In genomic region chr7:121542458-121542857, GRCm38 (mm10) we compare ENCODE assay signal across 18 mouse cellular contexts.
DNase-seq lines count a peak whose midpoint lies in the region; ATAC-seq and TF ChIP-seq lines count a peak whose summit lies in the region.
"Had no signal": no experiment of that assay in that cellular context is flagged by ENCODE, and none has a peak within 500 bp of the region (broad histone marks: within the 10 kb centered on the region; RNA-seq: fewer than 3 reads in every experiment).

No protein-coding gene starts in this region.

- H3K9me3 ChIP-seq in hindbrain, postnatal 0 days (ENCODE audit: low read length): no peaks in the 10 kb centered on the region; the same call in 1 of the 2 replicates
- H3K9me3 ChIP-seq in hindbrain, embryonic 14.5 days (ENCODE audit: control insufficient read depth, low read length): peaks cover 9% of the 10 kb centered on the region; the same call in 1 of the 2 replicates
- H3K9me3 ChIP-seq in midbrain, embryonic 14.5 days (ENCODE audit: control insufficient read depth, low read length): no peaks in the 10 kb centered on the region
- no peaks in the 10 kb centered on the region for H3K9me3 ChIP-seq in midbrain, embryonic 13.5 days
- H3K9me3 ChIP-seq: embryonic facial prominence, embryonic 13.5 days had no signal

- no peaks in the 10 kb centered on the region for H3K27me3 ChIP-seq in hindbrain, postnatal 0 days (ENCODE audit: insufficient read depth, low read length)
- H3K27me3 ChIP-seq in hindbrain, embryonic 14.5 days (ENCODE audit: control insufficient read depth, insufficient read depth, low read length): no peaks in the 10 kb centered on the region
- no peaks in the 10 kb centered on the region for H3K27me3 ChIP-seq in midbrain, embryonic 14.5 days (ENCODE audit: control insufficient read depth, insufficient read depth, low read length)
- H3K27me3 ChIP-seq in midbrain, embryonic 13.5 days: no peaks in the 10 kb centered on the region
- H3K27me3 ChIP-seq: embryonic facial prominence, embryonic 13.5 days; neural tube, embryonic 12.5 days had no signal

- no peak overlapping the region for H3K27ac ChIP-seq in hindbrain, postnatal 0 days
- no peak overlapping the region for H3K27ac ChIP-seq in hindbrain, embryonic 14.5 days
- H3K27ac ChIP-seq in midbrain, embryonic 14.5 days (replicated peaks; ENCODE audit: low read depth, low read length): no peak overlapping the region
- no peak overlapping the region for H3K27ac ChIP-seq in midbrain, embryonic 13.5 days
- H3K27ac ChIP-seq: embryonic facial prominence, embryonic 13.5 days; hindbrain, embryonic 13.5 days; limb, embryonic 13.5 days; neural tube, embryonic 12.5 days had no signal

- H3K4me3 ChIP-seq in hindbrain, postnatal 0 days (ENCODE audit: low read length): no peak overlapping the region
- H3K4me3 ChIP-seq in hindbrain, embryonic 14.5 days (replicated peaks; ENCODE audit: low read length): no peak overlapping the region
- no peak overlapping the region for H3K4me3 ChIP-seq in midbrain, embryonic 14.5 days (replicated peaks; ENCODE audit: low read depth, low read length)
- H3K4me3 ChIP-seq in midbrain, embryonic 13.5 days (replicated peaks): no peak overlapping the region
- H3K4me3 ChIP-seq: embryonic facial prominence, embryonic 13.5 days; hindbrain, embryonic 13.5 days; limb, embryonic 13.5 days; neural tube, embryonic 12.5 days had no signal

- peak; percentile 44 for DNase-seq in hindbrain, postnatal 0 days (ENCODE audit: low spot score)
- DNase-seq in hindbrain, embryonic 14.5 days (ENCODE audit: low spot score): no peak
- DNase-seq in midbrain, embryonic 14.5 days: peak; percentile 49
- DNase-seq in brain, adult 2 months (ENCODE audit: low read depth, low spot score): peak; percentile 63
- no peak for DNase-seq in thymus, postnatal 25 days
- DNase-seq in adipocyte (ENCODE audit: low spot score): no peak
- DNase-seq: cerebellum, adult 9-11 months; heart, adult 18-20 months; kidney, adult 18-20 months; lung, postnatal 36 days; right cerebral cortex, postnatal 4 days; thymus, adult 18-20 months had no signal

- no peak overlapping the region for H3K4me2 ChIP-seq in hindbrain, postnatal 0 days (ENCODE audit: low read depth, low read length)
- H3K4me2 ChIP-seq in hindbrain, embryonic 14.5 days (replicated peaks): no peak overlapping the region
- H3K4me2 ChIP-seq in midbrain, embryonic 14.5 days (ENCODE audit: low read length): no peak overlapping the region
- H3K4me2 ChIP-seq in midbrain, embryonic 13.5 days (replicated peaks): no peak overlapping the region
- H3K4me2 ChIP-seq: embryonic facial prominence, embryonic 13.5 days; hindbrain, embryonic 13.5 days; limb, embryonic 13.5 days; neural tube, embryonic 12.5 days had no signal

- peak; percentile 57 for TF ChIP-seq CTCF in hindbrain, postnatal 0 days (IDR thresholded peaks at IDR 0.05; ENCODE audit: low read depth)

- no peaks in the 10 kb centered on the region for H3K36me3 ChIP-seq in hindbrain, postnatal 0 days (ENCODE audit: insufficient read depth, low read length)
- H3K36me3 ChIP-seq in hindbrain, embryonic 14.5 days (replicated peaks; ENCODE audit: control insufficient read depth, insufficient read depth): no peaks in the 10 kb centered on the region
- no peaks in the 10 kb centered on the region for H3K36me3 ChIP-seq in midbrain, embryonic 14.5 days (ENCODE audit: control insufficient read depth, insufficient read depth, low read length)
- H3K36me3 ChIP-seq in midbrain, embryonic 13.5 days: no peaks in the 10 kb centered on the region
- H3K36me3 ChIP-seq: embryonic facial prominence, embryonic 13.5 days; hindbrain, embryonic 13.5 days; limb, embryonic 13.5 days; neural tube, embryonic 12.5 days had no signal

- H3K4me1 ChIP-seq in hindbrain, postnatal 0 days (ENCODE audit: insufficient read depth, low read length): no peaks in the 10 kb centered on the region
- peaks cover 10% of the 10 kb centered on the region; the same call in 1 of the 2 replicates for H3K4me1 ChIP-seq in hindbrain, embryonic 14.5 days (replicated peaks; ENCODE audit: control insufficient read depth, insufficient read depth, low read length)
- H3K4me1 ChIP-seq in midbrain, embryonic 14.5 days (ENCODE audit: control insufficient read depth, insufficient read depth, low read length): peaks cover 9% of the 10 kb centered on the region; the same call in 1 of the 2 replicates
- H3K4me1 ChIP-seq in midbrain, embryonic 13.5 days (replicated peaks): peaks cover 8% of the 10 kb centered on the region; the same call in 1 of the 2 replicates
- H3K4me1 ChIP-seq: embryonic facial prominence, embryonic 13.5 days; hindbrain, embryonic 13.5 days; neural tube, embryonic 12.5 days had no signal

- ATAC-seq in hindbrain, postnatal 0 days: no peak
- ATAC-seq in hindbrain, embryonic 14.5 days (ENCODE audit: low FRiP score): no peak
- ATAC-seq in midbrain, embryonic 14.5 days (ENCODE audit: low FRiP score, low TSS enrichment): no peak
- no peak for ATAC-seq in midbrain, embryonic 13.5 days
- ATAC-seq: midbrain, embryonic 16.5 days had no signal

- no peak overlapping the region for H3K9ac ChIP-seq in hindbrain, postnatal 0 days (replicated peaks; ENCODE audit: low read length)
- no peak overlapping the region for H3K9ac ChIP-seq in hindbrain, embryonic 14.5 days
- H3K9ac ChIP-seq in midbrain, embryonic 14.5 days (replicated peaks; ENCODE audit: low read length): no peak overlapping the region
- no peak overlapping the region for H3K9ac ChIP-seq in midbrain, embryonic 13.5 days (replicated peaks)
- H3K9ac ChIP-seq: embryonic facial prominence, embryonic 13.5 days; hindbrain, embryonic 13.5 days; limb, embryonic 13.5 days; neural tube, embryonic 12.5 days had no signal

- 59% methylated on average over 2 of the region's 2 CpGs for WGBS in hindbrain, postnatal 0 days
- 66% methylated on average over 2 of the region's 2 CpGs for WGBS in hindbrain, embryonic 14.5 days
- 59% methylated on average over 2 of the region's 2 CpGs for WGBS in midbrain, embryonic 14.5 days
- WGBS in midbrain, embryonic 13.5 days: 66% methylated on average over 2 of the region's 2 CpGs

Comparison
In these comparisons a context has a peak if more than half of its experiments do, and no peak if none do; other contexts are left out.
1. DNase-seq: peak in hindbrain, postnatal 0 days (single experiment), midbrain, embryonic 14.5 days (single experiment) and brain, adult 2 months (single experiment); none in hindbrain, embryonic 14.5 days (single experiment), thymus, postnatal 25 days (single experiment) and adipocyte (single experiment).